Mouse (Mus musculus): Measurements from ENCODE around the gene Rbm15b. TPM values are rescaled to one million over a fixed set of nuclear protein-coding genes. Genes with fewer than 3 reads are reported as not detected.
A peak's percentile ranks its signal among the peaks of the same experiment; 100 is the strongest.

Gene Rbm15b
- total and polyA plus RNA-seq, 2 experiments from 2014 or later = 9.3 to 74.0 TPM

GRCm38 (mm10) chr9:106891829-106892551, 4.8 kb upstream of the Rbm15b start, which contains the start of gene Manf:
Gene Manf, minus strand, starts transcription at chr9:106891979.
- no peaks in the 10 kb centered on the region for H3K9me3 ChIP-seq (ENCODE audit: low read length)
- DNase-seq (ENCODE audit: low spot score) (peak; percentile 98), ATAC-seq (peak; percentile 99)
- TF ChIP-seq CTCF (IDR thresholded peaks at IDR 0.05; ENCODE audit: low read depth) = peak; percentile 46
- H3K4me2 ChIP-seq (ENCODE audit: low read depth, low read length) = peak within 1 kb of the TSS; percentile 87
- H3K36me3 ChIP-seq (ENCODE audit: insufficient read depth, low read length) = peaks cover 47% of the 10 kb centered on the region
- H3K9ac ChIP-seq (replicated peaks; ENCODE audit: low read length) = peak within 1 kb of the TSS; percentile 84
- peak within 1 kb of the TSS; percentile 81 for H3K4me3 ChIP-seq (ENCODE audit: low read length)
- under 1% methylated on average over 59 of the region's 59 CpGs for WGBS
- peak within 1 kb of the TSS; percentile 91 for H3K27ac ChIP-seq
- no peaks in the 10 kb centered on the region for H3K27me3 ChIP-seq (ENCODE audit: insufficient read depth, low read length)
- peaks cover 11% of the 10 kb centered on the region; the same call in 1 of the 2 replicates for H3K4me1 ChIP-seq (ENCODE audit: insufficient read depth, low read length)

GRCm38 (mm10) chr9:106891341-106891741, 4.1 kb upstream of the Rbm15b start:
- peak overlapping the region; percentile 84 for H3K9ac ChIP-seq (replicated peaks; ENCODE audit: low read length)
- peak overlapping the region; percentile 91 for H3K27ac ChIP-seq
- WGBS = 0% methylated on average over 17 of the region's 17 CpGs
- H3K36me3 ChIP-seq (ENCODE audit: insufficient read depth, low read length) = peaks cover 40% of the 10 kb centered on the region
- no peak for TF ChIP-seq CTCF (IDR thresholded peaks at IDR 0.05; ENCODE audit: low read depth)
- peak overlapping the region; percentile 81 for H3K4me3 ChIP-seq (ENCODE audit: low read length)
- H3K4me1 ChIP-seq (ENCODE audit: insufficient read depth, low read length) = peaks cover 11% of the 10 kb centered on the region; the same call in 1 of the 2 replicates
- ATAC-seq = no peak
- no peaks in the 10 kb centered on the region for H3K9me3 ChIP-seq (ENCODE audit: low read length)
- peak overlapping the region; percentile 87 for H3K4me2 ChIP-seq (ENCODE audit: low read depth, low read length)
- DNase-seq (ENCODE audit: low spot score) = peak; percentile 35
- H3K27me3 ChIP-seq (ENCODE audit: insufficient read depth, low read length) = no peaks in the 10 kb centered on the region

- H3K4me1 ChIP-seq (ENCODE audit: insufficient read depth, low read length) = peaks cover 11% of the 10 kb centered on the region; the same call in 1 of the 2 replicates
- H3K4me2 ChIP-seq (ENCODE audit: low read depth, low read length) = peak overlapping the region; percentile 87
- ATAC-seq (no peak), DNase-seq (ENCODE audit: low spot score) (no peak)
- H3K4me3 ChIP-seq (ENCODE audit: low read length) = peak overlapping the region; percentile 81
- 64% methylated on average over 8 of the region's 8 CpGs for WGBS
- H3K27ac ChIP-seq = no peak overlapping the region
- no peaks in the 10 kb centered on the region for H3K27me3 ChIP-seq (ENCODE audit: insufficient read depth, low read length)
- H3K36me3 ChIP-seq (ENCODE audit: insufficient read depth, low read length) = peaks cover 36% of the 10 kb centered on the region
- no peaks in the 10 kb centered on the region for H3K9me3 ChIP-seq (ENCODE audit: low read length)
- H3K9ac ChIP-seq (replicated peaks; ENCODE audit: low read length) = peak overlapping the region; percentile 84
- no peak for TF ChIP-seq CTCF (IDR thresholded peaks at IDR 0.05; ENCODE audit: low read depth)
These were observed 3.4 kb upstream of the Rbm15b start for GRCm38 (mm10) chr9:106890496-106891240.

GRCm38 (mm10) chr9:106889321-106889720, 2.1 kb upstream of the Rbm15b start:
- 88% methylated on average over 9 of the region's 9 CpGs for WGBS
- no peak for ATAC-seq
- H3K4me1 ChIP-seq (ENCODE audit: insufficient read depth, low read length) = peaks cover 21% of the 10 kb centered on the region

GRCm38 (mm10) chr9:106888346-106888745, 1.1 kb upstream of the Rbm15b start:
- no peak overlapping the region for H3K27ac ChIP-seq
- no peaks in the 10 kb centered on the region for H3K9me3 ChIP-seq (ENCODE audit: low read length)
- no peak overlapping the region for H3K9ac ChIP-seq (replicated peaks; ENCODE audit: low read length)
- TF ChIP-seq CTCF (IDR thresholded peaks at IDR 0.05; ENCODE audit: low read depth) = no peak
- ATAC-seq (no peak), DNase-seq (ENCODE audit: low spot score) (no peak)
- H3K4me2 ChIP-seq (ENCODE audit: low read depth, low read length) = no peak overlapping the region
- H3K27me3 ChIP-seq (ENCODE audit: insufficient read depth, low read length) = no peaks in the 10 kb centered on the region
- H3K4me1 ChIP-seq (ENCODE audit: insufficient read depth, low read length) = peaks cover 27% of the 10 kb centered on the region
- WGBS = 95% methylated on average over 3 of the region's 3 CpGs
- no peak overlapping the region for H3K4me3 ChIP-seq (ENCODE audit: low read length)
- H3K36me3 ChIP-seq (ENCODE audit: insufficient read depth, low read length) = peaks cover 23% of the 10 kb centered on the region; the same call in 1 of the 2 replicates

More at GRCm38 (mm10) chr9:106889321-106889720, 2.1 kb upstream of the Rbm15b start:
- DNase-seq (ENCODE audit: low spot score) = no peak
- peaks cover 23% of the 10 kb centered on the region; the same call in 1 of the 2 replicates for H3K36me3 ChIP-seq (ENCODE audit: insufficient read depth, low read length)
- TF ChIP-seq CTCF (IDR thresholded peaks at IDR 0.05; ENCODE audit: low read depth) = no peak
- H3K27ac ChIP-seq = no peak overlapping the region
- H3K9ac ChIP-seq (replicated peaks; ENCODE audit: low read length) = 0 out of 2 replicates have a peak overlapping the region, but pooled peaks have one; percentile 9
- H3K27me3 ChIP-seq (ENCODE audit: insufficient read depth, low read length) = no peaks in the 10 kb centered on the region
- H3K9me3 ChIP-seq (ENCODE audit: low read length) = no peaks in the 10 kb centered on the region
- no peak overlapping the region for H3K4me3 ChIP-seq (ENCODE audit: low read length)
- no peak overlapping the region for H3K4me2 ChIP-seq (ENCODE audit: low read depth, low read length)

- H3K36me3 ChIP-seq (ENCODE audit: insufficient read depth, low read length) = peaks cover 39% of the 10 kb centered on the region; the same call in 1 of the 2 replicates
- no peaks in the 10 kb centered on the region for H3K27me3 ChIP-seq (ENCODE audit: insufficient read depth, low read length)
- H3K4me3 ChIP-seq (ENCODE audit: low read length) = peak overlapping the region; percentile 73
- H3K27ac ChIP-seq = peak overlapping the region; percentile 91
- peaks cover 28% of the 10 kb centered on the region for H3K4me1 ChIP-seq (ENCODE audit: insufficient read depth, low read length)
- peak overlapping the region; percentile 92 for H3K9ac ChIP-seq (replicated peaks; ENCODE audit: low read length)
- H3K9me3 ChIP-seq (ENCODE audit: low read length) = no peaks in the 10 kb centered on the region
- ATAC-seq = no peak; the same call in 1 of the 2 replicates
- no peak for TF ChIP-seq CTCF (IDR thresholded peaks at IDR 0.05; ENCODE audit: low read depth)
- peak; percentile 61 for DNase-seq (ENCODE audit: low spot score)
- WGBS = under 1% methylated on average over 88 of the region's 107 CpGs
- peak overlapping the region; percentile 93 for H3K4me2 ChIP-seq (ENCODE audit: low read depth, low read length)
These were observed 1.1 kb downstream of the Rbm15b start for GRCm38 (mm10) chr9:106885901-106886731.

Measured in hindbrain, postnatal 0 days (tissue).